Mouse (Mus musculus): ENCODE measurements at regions not wholly inside any gene's neighbourhood (a gene's known extent, or its start where the extent isn't known, plus 50 kb on each side); places are given as distances from the start of the nearest gene placed in this dataset.
"Not testable (repeated sequence)": the region's sequence is repeated elsewhere in the genome, so short reads cannot be mapped to it uniquely, and the experiment has no call there.

GRCm38 (mm10) chr11:63211501-63211900, 82.7 kb downstream of the Pmp22 start:
- no peak for DNase-seq (ENCODE audit: low spot score)

GRCm38 (mm10) chr11:63213043-63213442, 84.3 kb downstream of the Pmp22 start:
- peak; percentile 79 for DNase-seq (ENCODE audit: low spot score)

GRCm38 (mm10) chr11:63213901-63214425, 85.2 kb downstream of the Pmp22 start:
- no peak for DNase-seq (ENCODE audit: low spot score)

GRCm38 (mm10) chr11:63215993-63216392, 87.2 kb downstream of the Pmp22 start:
- no peak for DNase-seq (ENCODE audit: low spot score)

- DNase-seq (ENCODE audit: low spot score), result no peak
Observed at GRCm38 (mm10) chr11:63217049-63217448, 88.3 kb downstream of the Pmp22 start.

- no peak for DNase-seq (ENCODE audit: low spot score)
Observed at GRCm38 (mm10) chr11:63226471-63226870, 97.7 kb downstream of the Pmp22 start.

GRCm38 (mm10) chr11:63230786-63231185, 102.0 kb downstream of the Pmp22 start:
- DNase-seq (ENCODE audit: low spot score), result no peak

GRCm38 (mm10) chr11:63233172-63233966, 104.6 kb downstream of the Pmp22 start:
- DNase-seq (ENCODE audit: low spot score), result no peak

GRCm38 (mm10) chr11:63234481-63234880, 105.7 kb downstream of the Pmp22 start:
- no peak for DNase-seq (ENCODE audit: low spot score)

GRCm38 (mm10) chr11:63238655-63239054, 109.9 kb downstream of the Pmp22 start:
- no peak for DNase-seq (ENCODE audit: low spot score)

- DNase-seq (ENCODE audit: low spot score), result no peak
Observed at GRCm38 (mm10) chr11:63243906-63244416, 115.2 kb downstream of the Pmp22 start.

- DNase-seq (ENCODE audit: low spot score), result no peak
Observed at GRCm38 (mm10) chr11:63245041-63245440, 116.3 kb downstream of the Pmp22 start.

- no peak for DNase-seq (ENCODE audit: low spot score)
Observed at GRCm38 (mm10) chr11:63246052-63246661, 117.4 kb downstream of the Pmp22 start.

- DNase-seq (ENCODE audit: low spot score), result no peak
Observed at GRCm38 (mm10) chr11:63252012-63252856, 123.5 kb downstream of the Pmp22 start.

- DNase-seq (ENCODE audit: low spot score), result no peak
Observed at GRCm38 (mm10) chr11:63252968-63253602, 124.3 kb downstream of the Pmp22 start.

- DNase-seq (ENCODE audit: low spot score), result no peak
Observed at GRCm38 (mm10) chr11:63264432-63265061, 135.8 kb downstream of the Pmp22 start.

GRCm38 (mm10) chr11:63266290-63266689, 137.5 kb downstream of the Pmp22 start:
- DNase-seq (ENCODE audit: low spot score), result not testable (repeated sequence)

- no peak for DNase-seq (ENCODE audit: low spot score)
Observed at GRCm38 (mm10) chr11:63276641-63277040, 147.9 kb downstream of the Pmp22 start.

- DNase-seq (ENCODE audit: low spot score), result no peak
Observed at GRCm38 (mm10) chr11:63281839-63282238, 153.1 kb downstream of the Pmp22 start.

GRCm38 (mm10) chr11:63282541-63282940, 153.8 kb downstream of the Pmp22 start:
- no peak for DNase-seq (ENCODE audit: low spot score)

- DNase-seq (ENCODE audit: low spot score), result no peak
Observed at GRCm38 (mm10) chr11:63286026-63286425, 157.2 kb downstream of the Pmp22 start.

All from ovary, postnatal 36 days (tissue).